Mouse (Mus musculus): ENCODE data around the gene Zfp524.

GRCm38 (mm10) chr7:4995268-4996002, 18.8 kb upstream of the Zfp524 start:
- TF ChIP-seq CTCF (IDR thresholded peaks at IDR 0.05; ENCODE audit: low read depth) (no peak), EP300 (IDR thresholded peaks at IDR 0.05; ENCODE audit: low read depth) (no peak)
